ENCODE assay signal across 30 mouse cellular contexts in the genomic region with DNA sequence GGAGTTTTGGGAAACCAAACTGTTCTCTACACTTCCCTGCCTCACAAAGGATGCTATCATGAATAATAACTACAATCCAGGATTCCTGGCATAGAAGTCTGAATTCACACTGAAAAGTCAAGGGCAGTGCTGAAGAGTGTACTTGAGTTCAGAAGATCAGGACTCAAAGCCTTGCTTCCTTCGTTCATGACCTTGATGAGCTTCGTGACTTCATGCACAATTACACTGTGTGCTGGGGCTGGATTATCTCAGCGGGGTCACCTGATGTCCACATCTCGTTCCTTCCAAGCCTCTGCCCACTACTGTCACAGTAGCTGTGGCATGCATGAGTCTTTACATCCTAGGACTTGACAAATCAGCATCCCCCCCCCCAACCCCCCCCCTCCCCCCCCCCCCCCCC. TPM values are rescaled to one million over a fixed set of nuclear protein-coding genes. Genes with fewer than 3 reads are reported as not detected.
A peak's percentile ranks its signal among the peaks of the same experiment; 100 is the strongest.
DNase-seq lines count a peak whose midpoint lies in the region; ATAC-seq lines count a peak whose summit lies in the region.
"Had no signal": no experiment of that assay in that cellular context is flagged by ENCODE, and none has a peak within 500 bp of the region (broad histone marks: within the 10 kb centered on the region; RNA-seq: fewer than 3 reads in every experiment).

No protein-coding gene starts in this region.

- 75% methylated on average over 4 of the region's 4 CpGs for WGBS in hindbrain, embryonic 13.5 days
- 76% methylated on average over 4 of the region's 4 CpGs for WGBS in hindbrain, embryonic 14.5 days

- peak; percentile 62 for DNase-seq in adrenal gland, adult 2 months
- DNase-seq in adrenal gland, postnatal 4 days (ENCODE audit: low spot score in 2 of 2): no peak
- no peak for DNase-seq in hindbrain, embryonic 14.5 days (ENCODE audit: low spot score)
- peak; percentile 25 for DNase-seq in adrenal gland, postnatal 10 days
- DNase-seq in cerebellum, postnatal 14 days: no peak
- DNase-seq: B cell, adult 2 months; cerebellum, adult 11-12 months; cerebellum, adult 8-10 months; cerebellum, postnatal 10 days; gastrocnemius, adult 2 months; gastrocnemius, postnatal 14 days; heart, adult 18-20 months; heart, postnatal 14 days; heart, postnatal 4 days; kidney, adult 11 months; kidney, adult 8-10 months had no signal

- H3K27me3 ChIP-seq in hindbrain, embryonic 13.5 days: no peaks in the 10 kb centered on the region
- no peaks in the 10 kb centered on the region for H3K27me3 ChIP-seq in hindbrain, embryonic 14.5 days (ENCODE audit: control insufficient read depth, insufficient read depth, low read length)
- H3K27me3 ChIP-seq: forebrain, embryonic 13.5 days; heart, embryonic 13.5 days; intestine, embryonic 15.5 days; Patski had no signal

- no peaks in the 10 kb centered on the region for H3K36me3 ChIP-seq in hindbrain, embryonic 13.5 days
- H3K36me3 ChIP-seq in hindbrain, embryonic 14.5 days (replicated peaks; ENCODE audit: control insufficient read depth, insufficient read depth): no peaks in the 10 kb centered on the region
- H3K36me3 ChIP-seq: forebrain, embryonic 10.5 days; G1E; heart, embryonic 10.5 days; heart, embryonic 13.5 days had no signal

- ATAC-seq in hindbrain, embryonic 13.5 days (ENCODE audit: low FRiP score): 0 out of 2 replicates have a peak, but pooled peaks have one; percentile 7
- no peak for ATAC-seq in hindbrain, embryonic 14.5 days (ENCODE audit: low FRiP score)
- ATAC-seq: forebrain, embryonic 13.5 days; forebrain, embryonic 16.5 days; hindbrain, embryonic 16.5 days; intestine, embryonic 15.5 days; Patski had no signal

- no peaks in the 10 kb centered on the region for H3K9me3 ChIP-seq in hindbrain, embryonic 13.5 days
- H3K9me3 ChIP-seq in hindbrain, embryonic 14.5 days (ENCODE audit: control insufficient read depth, low read length): no peaks in the 10 kb centered on the region
- H3K9me3 ChIP-seq: forebrain, embryonic 10.5 days; forebrain, embryonic 13.5 days; G1E; heart, embryonic 10.5 days; heart, embryonic 13.5 days; intestine, embryonic 15.5 days had no signal

- no peak overlapping the region for H3K4me3 ChIP-seq in hindbrain, embryonic 13.5 days
- H3K4me3 ChIP-seq in hindbrain, embryonic 14.5 days (replicated peaks; ENCODE audit: low read length): no peak overlapping the region
- H3K4me3 ChIP-seq in brown adipose tissue, adult 24 weeks (ENCODE audit: insufficient read depth, low read depth, low read length): no peak overlapping the region
- H3K4me3 ChIP-seq: forebrain, embryonic 10.5 days; forebrain, embryonic 13.5 days; gastrocnemius, adult 2 months; heart, embryonic 10.5 days; heart, embryonic 13.5 days; intestine, embryonic 15.5 days had no signal

- H3K4me1 ChIP-seq in hindbrain, embryonic 13.5 days (replicated peaks): no peaks in the 10 kb centered on the region; the same call in 1 of the 2 replicates
- no peaks in the 10 kb centered on the region for H3K4me1 ChIP-seq in hindbrain, embryonic 14.5 days (replicated peaks; ENCODE audit: control insufficient read depth, insufficient read depth, low read length)
- peaks cover 15% of the 10 kb centered on the region for H3K4me1 ChIP-seq in brown adipose tissue, adult 24 weeks (ENCODE audit: control insufficient read depth, insufficient read depth, insufficient read length, low read length)
- H3K4me1 ChIP-seq: forebrain, embryonic 10.5 days; forebrain, embryonic 13.5 days; heart, embryonic 10.5 days; heart, embryonic 13.5 days; intestine, embryonic 15.5 days had no signal

- no peak overlapping the region for H3K9ac ChIP-seq in hindbrain, embryonic 13.5 days
- H3K9ac ChIP-seq in hindbrain, embryonic 14.5 days: no peak overlapping the region
- H3K9ac ChIP-seq: forebrain, embryonic 13.5 days; heart, embryonic 13.5 days; intestine, embryonic 15.5 days had no signal

- H3K27ac ChIP-seq in hindbrain, embryonic 13.5 days: no peak overlapping the region
- H3K27ac ChIP-seq in hindbrain, embryonic 14.5 days: no peak overlapping the region
- H3K27ac ChIP-seq in brown adipose tissue, adult 24 weeks (replicated peaks; ENCODE audit: low read depth, low read length): peak overlapping the region; percentile 84
- H3K27ac ChIP-seq: forebrain, embryonic 10.5 days; forebrain, embryonic 13.5 days; gastrocnemius, adult 2 months; heart, embryonic 10.5 days; heart, embryonic 13.5 days; intestine, embryonic 15.5 days had no signal

- H3K4me2 ChIP-seq in hindbrain, embryonic 13.5 days: no peak overlapping the region
- H3K4me2 ChIP-seq in hindbrain, embryonic 14.5 days (replicated peaks): no peak overlapping the region
- H3K4me2 ChIP-seq: forebrain, embryonic 13.5 days; heart, embryonic 13.5 days; intestine, embryonic 15.5 days had no signal

RNA-seq across cellular contexts. Expression of gene Lrrn4, which starts 20.9 kb away (rescaled TPM):
- 1 to 10 TPM; 4.4 to 5.1 TPM for total RNA-seq in adrenal gland, adult 2 months (2021)
- polyA plus RNA-seq in adrenal gland, adult 2 months (2012; rRNA removed): 8.4 and 10.1 TPM in 2 replicates
- 1 to 10 TPM; 5.3 to 6.3 TPM for total RNA-seq in adrenal gland, postnatal 4 days (2021)
- 0.10 TPM in 1 of 2 replicates, not detected in the other for polyA plus RNA-seq in hindbrain, embryonic 13.5 days (2015; fragmentation: Nextera tagmentation; extraction: Ambion mirVana)
- polyA plus RNA-seq in hindbrain, embryonic 14.5 days (2014; fragmentation: Nextera tagmentation; extraction: Ambion mirVana): 0.39 and 0.51 TPM in 2 replicates
- 1 to 10 TPM; 4.3 to 5.5 TPM for total RNA-seq in adrenal gland, postnatal 10 days (2021)
- 1.1 and 1.4 TPM in 2 replicates for polyA plus RNA-seq in brown adipose tissue, adult 24 weeks (2012; ENCODE audit: insufficient read depth, insufficient read length, missing spikeins)
- total RNA-seq: CH12.LX; gastrocnemius, adult 2 months; gastrocnemius, postnatal 14 days had no signal
- polyA plus RNA-seq: G1E; hindbrain, embryonic 11.5 days; Patski had no signal

RNA-seq across cellular contexts. Expression of gene Fermt1, which starts 44.1 kb away (rescaled TPM):
- not detected for total RNA-seq in adrenal gland, adult 2 months (2021)
- polyA plus RNA-seq in adrenal gland, adult 2 months (2012; rRNA removed): not detected in 2 replicates
- total RNA-seq in adrenal gland, postnatal 4 days (2021): 1 to 10 TPM in 1 of 2 experiments, not detected in 1; 1.9 TPM
- 0.66 TPM in 1 of 2 replicates, not detected in the other for polyA plus RNA-seq in hindbrain, embryonic 13.5 days (2015; fragmentation: Nextera tagmentation; extraction: Ambion mirVana)
- not detected in 2 replicates for polyA plus RNA-seq in hindbrain, embryonic 14.5 days (2014; fragmentation: Nextera tagmentation; extraction: Ambion mirVana)
- total RNA-seq in adrenal gland, postnatal 10 days (2021): under 1 TPM; 0.06 to 0.09 TPM
- polyA plus RNA-seq in brown adipose tissue, adult 24 weeks (2012; ENCODE audit: insufficient read depth, insufficient read length, missing spikeins): not detected in 2 replicates
- total RNA-seq: CH12.LX; gastrocnemius, adult 2 months; gastrocnemius, postnatal 14 days; gastrocnemius, postnatal 4 days; heart, adult 18-20 months; heart, postnatal 4 days had no signal
- polyA plus RNA-seq: forebrain, embryonic 13.5 days; forebrain, embryonic 16.5 days; G1E had no signal

RNA-seq across cellular contexts. Expression of gene Crls1, which starts 55.2 kb away (rescaled TPM):
- 100 to 1,000 TPM; 106 to 129 TPM for total RNA-seq in adrenal gland, adult 2 months (2021)
- polyA plus RNA-seq in adrenal gland, adult 2 months (2012; rRNA removed): 142 and 210 TPM in 2 replicates
- 10 to 100 TPM; 45.4 to 51.1 TPM for total RNA-seq in adrenal gland, postnatal 4 days (2021)
- polyA plus RNA-seq in hindbrain, embryonic 13.5 days (2015; fragmentation: Nextera tagmentation; extraction: Ambion mirVana): 9.2 and 9.3 TPM in 2 replicates
- 19.0 and 19.1 TPM in 2 replicates for polyA plus RNA-seq in hindbrain, embryonic 14.5 days (2014; fragmentation: Nextera tagmentation; extraction: Ambion mirVana)
- total RNA-seq in adrenal gland, postnatal 10 days (2021): 100 to 1,000 TPM; 109 to 121 TPM
- 277 and 328 TPM in 2 replicates for polyA plus RNA-seq in brown adipose tissue, adult 24 weeks (2012; ENCODE audit: insufficient read depth, insufficient read length, missing spikeins)

Comparison
In these comparisons a context has a peak if more than half of its experiments do, and no peak if none do; other contexts are left out.
1. DNase-seq: peak in adrenal gland, adult 2 months (single experiment) and adrenal gland, postnatal 10 days (single experiment); none in adrenal gland, postnatal 4 days (0 of 2), hindbrain, embryonic 14.5 days (single experiment) and cerebellum, postnatal 14 days (0 of 2).